Mouse (Mus musculus) embryonic facial prominence, embryonic 11.5 days (tissue): ENCODE measurements at regions not wholly inside any gene's neighbourhood (a gene's known extent, or its start where the extent isn't known, plus 50 kb on each side); places are given as distances from the start of the nearest gene placed in this dataset.
A peak's percentile ranks its signal among the peaks of the same experiment; 100 is the strongest.

ENCODE experiments used
- ATAC-seq: fragments of 200-750 bp; cut with Nextera tagmentation; replicated peaks from 2 replicates; pipeline ENCODE4 v1.8.0; 2017; ENCODE audit warnings: low read depth; ENCODE audit not compliant: insufficient number of reproducible peaks, low FRiP score, low TSS enrichment
- DNase-seq: peaks from one replicate; pipeline ENCODE4 v3.0.0-alpha.2; 2015; ENCODE audit warnings: low spot score
- H3K27ac ChIP-seq: fragments of 300-500 bp; sonication (generic); replicated peaks from 2 replicates; pipeline ENCODE4 v1.5.1; 2014; ENCODE audit warnings: mild to moderate bottlenecking, low read depth, low read length, control low read depth
- H3K27me3 ChIP-seq: fragments of 300-500 bp; sonication (generic); 2 replicates; pipeline ENCODE4 v1.6.1; 2014; ENCODE audit warnings: mild to moderate bottlenecking, low read length, moderate library complexity, mixed read lengths; ENCODE audit not compliant: control insufficient read depth, insufficient read depth
- H3K36me3 ChIP-seq: fragments of 300-500 bp; sonication (generic); replicated peaks from 2 replicates; pipeline ENCODE4 v1.6.1; 2014; ENCODE audit warnings: low read depth, mild to moderate bottlenecking, low read length, moderate library complexity, mixed read lengths; ENCODE audit not compliant: control insufficient read depth, insufficient read depth
- H3K4me1 ChIP-seq: fragments of 300-500 bp; sonication (generic); 2 replicates; pipeline ENCODE4 v1.6.1; 2014; ENCODE audit warnings: low read length, mixed read lengths; ENCODE audit not compliant: control insufficient read depth, insufficient read depth
- H3K4me2 ChIP-seq: fragments of 300-500 bp; sonication (generic); 2 replicates; pipeline ENCODE4 v1.6.1; 2014; ENCODE audit warnings: low read depth, mild to moderate bottlenecking, control low read depth, low read length, moderate library complexity
- H3K4me3 ChIP-seq: fragments of 300-500 bp; sonication (generic); 2 replicates; pipeline ENCODE4 v1.5.1; 2014; ENCODE audit warnings: low read depth, low read length, control low read depth
- H3K9ac ChIP-seq: fragments of 300-500 bp; sonication (generic); replicated peaks from 2 replicates; pipeline ENCODE4 v1.6.1; 2014; ENCODE audit warnings: mild to moderate bottlenecking, control low read depth, low read length
- H3K9me3 ChIP-seq: fragments of 300-500 bp; sonication (generic); replicated peaks from 2 replicates; pipeline ENCODE4 v1.6.1; 2016; ENCODE audit warnings: mild to moderate bottlenecking, low read length, inconsistent platforms, mixed read lengths; ENCODE audit not compliant: control insufficient read depth
- WGBS: fragments of 180-500 bp; shearing (Covaris S2); extraction: QIAGEN DNeasy Blood & Tissue Kit; methylation state at CpG from one replicate; pipeline ENCODE4 v1.1.7; 2014; 5-methylcytosine and 5-hydroxymethylcytosine counted together

GRCm38 (mm10) chr3:52644178-52645128 lies 372.6 kb downstream of the Cog6 start:
- WGBS = 6% methylated on average over 16 of the region's 16 CpGs
- no peaks in the 10 kb centered on the region; the same call in none of the 2 replicates for H3K4me1 ChIP-seq
- DNase-seq (peak; percentile 48), ATAC-seq (peak; percentile 64; the same call in 1 of the 2 replicates)
- no peaks in the 10 kb centered on the region for H3K9me3 ChIP-seq
- H3K9ac ChIP-seq = no peak overlapping the region; the same call in none of the 2 replicates
- H3K36me3 ChIP-seq = no peaks in the 10 kb centered on the region
- no peaks in the 10 kb centered on the region for H3K27me3 ChIP-seq
- no peak overlapping the region for H3K4me3 ChIP-seq
- H3K4me2 ChIP-seq = no peak overlapping the region
- peak overlapping the region; percentile 31; the same call in 1 of the 2 replicates for H3K27ac ChIP-seq

- Histone ChIP-seq H3K4me1 (no peaks in the 10 kb centered on the region; the same call in none of the 2 replicates), H3K4me2 (no peak overlapping the region), H3K9me3 (no peaks in the 10 kb centered on the region), H3K36me3 (no peaks in the 10 kb centered on the region), H3K27me3 (no peaks in the 10 kb centered on the region), H3K27ac (no peak overlapping the region), H3K4me3 (no peak overlapping the region), H3K9ac (no peak overlapping the region; the same call in 1 of the 2 replicates)
- ATAC-seq = no peak
- no peak for DNase-seq
- WGBS = 67% methylated on average over 10 of the region's 10 CpGs
Observed at GRCm38 (mm10) chr3:52643796-52644177, 373.2 kb downstream of the Cog6 start.

GRCm38 (mm10) chr3:52643100-52643551 lies 373.9 kb downstream of the Cog6 start:
- Histone ChIP-seq H3K27me3 (no peaks in the 10 kb centered on the region), H3K4me3 (no peak overlapping the region), H3K27ac (no peak overlapping the region), H3K9ac (no peak overlapping the region), H3K36me3 (no peaks in the 10 kb centered on the region), H3K4me1 (no peaks in the 10 kb centered on the region; the same call in none of the 2 replicates), H3K9me3 (no peaks in the 10 kb centered on the region), H3K4me2 (no peak overlapping the region)
- 58% methylated on average over 9 of the region's 9 CpGs for WGBS
- DNase-seq (peak; percentile 17), ATAC-seq (no peak)

GRCm38 (mm10) chr3:52641226-52642181 lies 373.4 kb downstream of the Foxo1 start:
- no peak for DNase-seq
- Histone ChIP-seq H3K27ac (no peak overlapping the region), H3K4me3 (no peak overlapping the region), H3K9ac (no peak overlapping the region), H3K36me3 (no peaks in the 10 kb centered on the region), H3K4me1 (no peaks in the 10 kb centered on the region; the same call in none of the 2 replicates), H3K4me2 (no peak overlapping the region), H3K9me3 (no peaks in the 10 kb centered on the region), H3K27me3 (no peaks in the 10 kb centered on the region)
- no peak for ATAC-seq
- WGBS = 84% methylated on average over 10 of the region's 10 CpGs

GRCm38 (mm10) chr3:52640250-52641147 lies 372.4 kb downstream of the Foxo1 start:
- Histone ChIP-seq H3K27ac (no peak overlapping the region), H3K27me3 (no peaks in the 10 kb centered on the region), H3K4me3 (no peak overlapping the region), H3K36me3 (no peaks in the 10 kb centered on the region), H3K4me1 (no peaks in the 10 kb centered on the region; the same call in none of the 2 replicates), H3K4me2 (no peak overlapping the region), H3K9me3 (no peaks in the 10 kb centered on the region), H3K9ac (no peak overlapping the region)
- ATAC-seq (no peak), DNase-seq (no peak)
- 55% methylated on average over 16 of the region's 16 CpGs for WGBS

GRCm38 (mm10) chr3:52638816-52639215 lies 370.7 kb downstream of the Foxo1 start:
- no peak overlapping the region for H3K4me2 ChIP-seq
- H3K36me3 ChIP-seq = no peaks in the 10 kb centered on the region
- H3K27me3 ChIP-seq = no peaks in the 10 kb centered on the region
- no peak overlapping the region for H3K9ac ChIP-seq
- no peak overlapping the region for H3K4me3 ChIP-seq
- no peak for ATAC-seq
- no peaks in the 10 kb centered on the region for H3K4me1 ChIP-seq
- no peaks in the 10 kb centered on the region for H3K9me3 ChIP-seq
- WGBS = 91% methylated on average over 5 of the region's 5 CpGs
- no peak for DNase-seq
- no peak overlapping the region for H3K27ac ChIP-seq

GRCm38 (mm10) chr3:52634353-52634752 lies 366.2 kb downstream of the Foxo1 start:
- 61% methylated on average over 6 of the region's 6 CpGs for WGBS
- DNase-seq = peak; percentile 19
- H3K9ac ChIP-seq = no peak overlapping the region
- ATAC-seq = no peak
- no peak overlapping the region for H3K4me3 ChIP-seq
- H3K4me2 ChIP-seq = no peak overlapping the region
- no peak overlapping the region for H3K27ac ChIP-seq
- no peaks in the 10 kb centered on the region for H3K27me3 ChIP-seq
- H3K9me3 ChIP-seq = no peaks in the 10 kb centered on the region
- H3K36me3 ChIP-seq = no peaks in the 10 kb centered on the region
- H3K4me1 ChIP-seq = no peaks in the 10 kb centered on the region
